Mouse (Mus musculus) megakaryocyte-erythroid progenitor cell, adult 5-6 weeks (primary cell): ENCODE results near the gene Gin1. TPM values are rescaled to one million over a fixed set of nuclear protein-coding genes. Genes with fewer than 3 reads are reported as not detected.
A peak's percentile ranks its signal among the peaks of the same experiment; 100 is the strongest.

Experiments used
- ATAC-seq: replicated peaks from 2 replicates; pipeline ENCODE4 v1.8.0; 2016; ENCODE audit warnings: mild to moderate bottlenecking, inconsistent platforms; ENCODE audit not compliant: severe bottlenecking, poor library complexity, low FRiP score, low TSS enrichment
- total RNA-seq, 2 experiments: library from RNA; stranded (forward) in 1 of 2; stranded (reverse) in 1 of 2; fragments of 200-1000, 215-1000 nt in 1 of 2; fragments of >200 nt in 1 of 2; fragmentation: Nextera tagmentation in 1 of 2; gene quantifications; 2 replicates each; pipeline ENCODE4 v1.2.3; 2014 to 2017

The Gin1 gene
- total RNA-seq, 2 experiments from 2014 or later = 20.6 to 45.6 TPM

DNA sequence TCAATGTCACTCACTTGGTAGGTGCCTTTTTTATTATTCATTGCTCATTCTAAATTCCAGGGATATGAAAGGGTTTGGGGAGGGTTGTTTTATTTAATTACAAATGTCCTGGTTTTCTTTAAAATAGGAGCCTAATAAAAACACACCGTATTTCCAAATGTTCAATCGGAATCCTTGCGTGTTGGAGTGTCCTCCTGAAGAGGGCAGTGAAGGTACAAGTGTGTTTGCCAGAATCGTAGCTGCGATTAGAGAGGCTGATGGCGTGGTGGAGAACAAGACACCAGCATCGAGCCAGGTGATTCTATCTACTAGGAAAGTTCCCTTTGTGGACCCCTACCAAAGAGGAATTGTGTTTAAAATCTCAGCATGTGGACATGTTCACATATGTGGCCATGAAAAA, 15.0 kb downstream of the Gin1 start:
- ATAC-seq = no peak

DNA sequence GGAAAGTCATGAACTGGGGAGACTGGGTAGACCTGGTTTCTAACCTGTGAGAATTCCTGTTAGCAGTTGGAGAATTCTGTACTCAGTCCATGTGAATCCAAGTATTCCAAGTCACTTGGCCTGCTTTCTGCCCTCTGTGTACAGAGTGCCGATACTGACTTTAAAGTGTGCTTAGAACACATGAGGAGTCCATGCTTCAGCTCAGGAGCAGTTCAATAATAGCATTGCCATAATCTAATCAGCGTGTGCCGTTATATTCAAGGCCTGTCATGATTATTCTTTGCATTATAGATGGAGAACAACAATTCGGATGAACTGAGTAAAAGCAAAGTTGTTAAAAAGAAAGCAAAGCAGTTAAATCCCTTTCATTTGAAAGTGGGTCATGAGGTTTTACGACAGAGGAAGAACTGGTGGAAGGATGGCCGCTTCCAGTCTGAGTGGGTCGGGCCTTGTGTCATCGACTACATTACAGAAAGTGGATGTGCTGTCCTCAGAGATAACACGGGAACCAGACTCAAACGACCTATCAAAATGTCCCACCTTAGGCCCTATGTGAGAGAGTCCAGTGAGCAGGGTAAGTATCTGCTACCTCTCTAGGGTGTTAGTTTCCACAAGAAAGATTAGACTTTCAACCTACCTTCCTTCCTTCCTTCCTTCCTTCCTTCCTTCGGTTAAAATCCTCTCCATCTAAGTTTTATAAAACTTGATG, 15.9 kb downstream of the Gin1 start:
- 0 out of 2 replicates have a peak, but pooled peaks have one; percentile 37 for ATAC-seq

DNA sequence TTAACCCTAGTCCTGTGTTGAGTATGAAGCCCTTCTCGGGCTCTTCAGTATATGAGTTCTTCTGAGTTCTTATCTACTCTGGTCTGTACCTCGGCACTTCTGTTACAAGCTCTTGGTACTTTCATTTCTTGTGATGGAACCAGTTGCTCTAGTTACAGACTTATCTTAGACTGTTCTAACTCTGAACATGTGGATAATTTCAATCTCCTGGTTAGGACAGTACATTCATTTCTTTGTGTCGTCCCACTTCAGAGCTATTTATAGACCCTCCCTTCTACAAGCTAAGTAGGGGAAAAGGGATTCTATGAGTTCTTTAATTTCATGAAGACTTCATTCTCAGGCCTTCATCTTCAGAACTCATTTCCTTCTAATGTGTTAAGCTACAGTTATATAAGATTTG, 17.7 kb downstream of the Gin1 start:
- ATAC-seq = no peak

GRCm38 (mm10) chr1:97788490-97788889, 18.5 kb downstream of the Gin1 start:
- no peak for ATAC-seq

GRCm38 (mm10) chr1:97794110-97794509, 24.1 kb downstream of the Gin1 start:
- no peak for ATAC-seq

GRCm38 (mm10) chr1:97795936-97796335, 26.0 kb downstream of the Gin1 start:
- ATAC-seq = no peak

- peak; percentile 89 for ATAC-seq
Measured at GRCm38 (mm10) chr1:97802207-97802902, 32.4 kb downstream of the Gin1 start.

DNA sequence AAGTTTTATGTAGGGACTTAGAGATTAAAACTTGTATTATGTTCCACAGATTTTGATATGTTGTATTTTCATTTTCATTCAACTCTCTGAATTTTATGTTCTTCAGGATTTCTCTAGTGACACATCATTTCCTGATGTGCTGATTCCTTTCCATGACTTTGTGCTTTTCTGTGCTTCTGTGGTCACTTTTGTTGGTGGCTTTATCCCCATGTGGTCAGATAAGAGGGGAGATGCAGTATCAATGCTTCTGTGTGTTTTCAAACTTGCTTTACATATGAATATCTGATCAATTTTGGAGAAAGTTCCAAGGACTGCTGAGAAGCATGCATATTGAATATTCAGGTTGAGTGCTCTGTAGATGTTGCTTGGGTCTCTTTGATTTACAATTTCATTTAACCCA, 34.5 kb downstream of the Gin1 start:
- ATAC-seq = no peak

- ATAC-seq = no peak
Measured at GRCm38 (mm10) chr1:97809255-97809912, 39.4 kb downstream of the Gin1 start.

GRCm38 (mm10) chr1:97821282-97821681, 51.3 kb downstream of the Gin1 start:
- no peak for ATAC-seq

- no peak for ATAC-seq
Measured at GRCm38 (mm10) chr1:97822203-97822602, 52.2 kb downstream of the Gin1 start.

DNA sequence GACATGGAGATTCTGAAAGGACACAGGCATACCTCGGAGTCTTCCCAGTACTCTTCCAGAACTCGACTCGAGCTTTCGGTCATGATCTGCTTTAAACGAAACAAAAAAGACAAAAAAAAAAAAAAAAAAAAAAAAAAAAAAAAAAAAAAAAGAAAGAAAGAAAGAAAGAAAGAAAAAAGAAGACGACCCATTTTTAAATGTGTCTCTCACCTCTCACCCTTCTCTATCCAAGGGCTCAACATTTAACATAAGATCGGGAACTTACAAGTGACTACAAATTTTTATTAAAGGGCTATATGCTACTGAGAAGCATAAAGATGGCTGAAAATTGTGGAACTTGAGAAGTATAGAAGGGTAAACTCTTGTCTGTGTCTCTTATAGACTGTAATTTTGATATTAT, 52.9 kb downstream of the Gin1 start:
- no peak for ATAC-seq

DNA sequence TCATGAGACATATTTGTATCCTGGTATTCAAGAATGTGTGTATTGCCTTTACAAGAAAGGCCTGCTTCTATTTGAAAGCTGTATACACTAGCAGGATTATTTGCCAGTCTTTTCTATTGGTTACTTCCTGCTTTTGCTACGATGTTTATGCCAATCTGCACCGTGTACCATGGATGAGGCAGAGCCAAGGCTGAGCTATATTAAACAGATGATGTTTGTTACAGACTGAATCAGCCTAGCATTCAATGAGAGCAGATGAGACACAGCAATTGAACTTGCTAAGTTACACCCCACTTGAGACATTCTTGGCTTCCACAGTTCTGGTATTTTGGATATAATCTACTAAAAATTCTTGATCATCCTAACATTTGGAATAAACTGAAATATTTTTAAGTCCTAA, 57.6 kb downstream of the Gin1 start:
- no peak for ATAC-seq

DNA sequence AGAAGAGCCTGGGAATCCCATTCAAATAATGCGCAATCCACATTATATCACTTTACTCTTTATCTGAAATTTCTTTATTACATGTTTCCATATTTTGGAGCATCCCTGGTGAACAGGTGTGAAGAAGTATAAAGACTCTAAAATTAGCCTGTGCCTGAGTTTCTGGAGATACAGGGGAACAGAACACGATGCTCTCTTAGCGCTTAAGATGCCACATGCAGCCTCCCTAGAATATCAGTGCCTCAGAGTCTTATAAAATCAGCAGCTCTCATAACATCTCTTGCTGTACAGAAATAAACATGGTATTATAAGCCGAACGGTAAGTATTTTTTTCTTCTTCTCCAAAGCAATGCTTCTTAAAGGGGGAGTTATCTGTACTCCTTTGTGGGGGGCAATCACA, 58.1 kb downstream of the Gin1 start:
- no peak for ATAC-seq

GRCm38 (mm10) chr1:97833466-97834353, 63.7 kb downstream of the Gin1 start:
- no peak for ATAC-seq

- no peak for ATAC-seq
Measured at GRCm38 (mm10) chr1:97834354-97834822, 64.4 kb downstream of the Gin1 start.
